Mouse (Mus musculus) A20 (cell line): ENCODE results near the gene Zfp316.

Experiments used
- DNase-seq: peaks from one replicate; pipeline ENCODE4 v3.0.0-alpha.2; 2011; ENCODE audit warnings: low read depth, low spot score

The Zfp316 gene

GRCm38 (mm10) chr5:143222287-143222686 is 47.5 kb downstream of the Zfp316 start:
- no peak for DNase-seq

GRCm38 (mm10) chr5:143220996-143221395 is 48.8 kb downstream of the Zfp316 start:
- no peak for DNase-seq

- no peak for DNase-seq
Measured at GRCm38 (mm10) chr5:143213832-143214231, 56.0 kb downstream of the Zfp316 start.

- DNase-seq = peak; percentile 35
Measured at GRCm38 (mm10) chr5:143205015-143205414, 64.8 kb downstream of the Zfp316 start.
